Mouse (Mus musculus): ENCODE data around the gene Smarcd3. TPM values are rescaled to one million over a fixed set of nuclear protein-coding genes. Genes with fewer than 3 reads are reported as not detected.

The Smarcd3 gene
- total and polyA plus RNA-seq, 3 experiments: 0.22 TPM; not detected in 2

DNA sequence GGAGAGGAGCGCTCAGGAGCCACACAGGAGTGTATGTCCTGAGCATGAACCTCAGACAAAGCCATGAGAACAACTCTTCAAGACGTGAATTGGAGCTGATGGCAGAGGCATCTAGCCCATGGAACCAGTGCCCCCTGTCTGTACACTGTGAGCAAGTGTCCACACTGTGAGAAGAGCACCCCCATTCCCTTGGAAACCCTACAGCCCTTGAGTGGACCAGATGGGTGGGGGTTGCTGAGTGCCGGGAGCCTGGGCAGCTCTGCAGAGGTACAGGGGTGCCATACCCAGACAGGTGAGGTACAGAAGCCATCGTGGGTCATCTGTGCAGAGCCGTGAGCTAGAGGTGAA lies 11.9 kb downstream of the Smarcd3 start:
- ATAC-seq (ENCODE audit: extremely low read depth, insufficient number of reproducible peaks, low FRiP score, poor library complexity, severe bottlenecking) (no peak), DNase-seq (ENCODE audit: low spot score) (no peak)
- TF ChIP-seq POLR2AphosphoS5 (IDR thresholded peaks at IDR 0.05; ENCODE audit: insufficient replicate concordance, low read depth, low read length) (no peak), GATA1 (IDR thresholded peaks at IDR 0.05; ENCODE audit: borderline replicate concordance, low read length) (no peak), TAL1 (conservative IDR thresholded peaks at IDR 0.05; ENCODE audit: low read depth, low read length) (no peak), GATA2 (IDR thresholded peaks at IDR 0.05; ENCODE audit: borderline replicate concordance, low read depth, low read length) (no peak), CTCF (IDR thresholded peaks at IDR 0.05; ENCODE audit: low read depth, low read length) (no peak)
- Histone ChIP-seq H3K36me3 (replicated peaks) (no peaks in the 10 kb centered on the region), H3K27me3 (ENCODE audit: insufficient read depth, low read length) (peaks cover 21% of the 10 kb centered on the region), H3K9me3 (replicated peaks) (no peaks in the 10 kb centered on the region), H3K4me1 (ENCODE audit: insufficient read depth, low read depth, low read length) (no peaks in the 10 kb centered on the region), H3K4me3 (ENCODE audit: low read depth, low read length) (no peak overlapping the region)

DNA sequence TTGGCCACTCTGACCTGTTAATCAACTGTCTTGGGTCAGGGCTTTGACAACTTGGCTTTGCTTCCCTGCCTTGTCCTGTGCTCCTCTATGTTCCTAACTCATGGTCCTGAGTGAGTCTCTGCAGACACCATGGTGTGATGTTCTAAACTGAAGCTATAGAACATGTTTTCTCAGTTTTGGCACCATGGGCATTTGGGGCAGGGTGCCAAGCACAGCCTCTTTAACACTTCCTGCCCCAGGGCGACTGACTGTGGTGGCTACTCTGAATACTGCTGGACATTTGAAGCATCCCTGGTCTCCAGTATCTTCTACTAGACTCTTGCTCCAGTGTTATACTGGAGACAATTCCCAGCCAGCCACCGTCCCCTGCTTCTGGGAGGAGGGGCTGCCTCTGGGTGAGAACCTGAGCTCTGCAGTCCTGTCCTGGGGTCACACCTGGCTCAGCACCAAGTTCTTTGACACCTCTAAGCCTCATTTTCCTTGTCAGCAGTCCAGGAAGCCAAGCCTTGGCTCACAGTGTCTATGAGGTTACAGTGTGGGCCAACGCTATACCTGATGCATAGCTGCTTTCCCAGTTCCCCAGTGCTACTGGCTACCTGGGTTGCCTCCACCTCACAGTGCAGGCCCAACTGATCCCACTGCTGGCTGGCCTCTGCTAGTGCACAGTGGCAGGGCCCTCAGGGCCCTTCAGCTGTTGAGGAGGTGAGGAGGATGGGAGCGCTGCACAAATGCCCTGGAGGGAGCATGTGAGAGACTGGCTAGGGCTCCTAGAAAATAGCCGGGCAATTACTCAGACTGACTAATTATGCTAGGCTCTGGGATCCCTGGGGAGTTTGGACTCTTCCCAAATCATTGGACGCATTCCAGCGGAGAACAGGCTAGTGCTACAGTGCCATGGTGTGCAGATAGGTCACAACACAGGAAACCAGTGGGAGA lies 12.6 kb downstream of the Smarcd3 start:
- no peaks in the 10 kb centered on the region for H3K36me3 ChIP-seq (replicated peaks)
- H3K4me1 ChIP-seq (ENCODE audit: insufficient read depth, low read depth, low read length): no peaks in the 10 kb centered on the region
- DNase-seq (ENCODE audit: low spot score): no peak
- no peaks in the 10 kb centered on the region for H3K9me3 ChIP-seq (replicated peaks)
- TF ChIP-seq GATA2 (IDR thresholded peaks at IDR 0.05; ENCODE audit: borderline replicate concordance, low read depth, low read length) (no peak), POLR2AphosphoS5 (IDR thresholded peaks at IDR 0.05; ENCODE audit: insufficient replicate concordance, low read depth, low read length) (no peak), TAL1 (conservative IDR thresholded peaks at IDR 0.05; ENCODE audit: low read depth, low read length) (no peak), CTCF (IDR thresholded peaks at IDR 0.05; ENCODE audit: low read depth, low read length) (no peak), GATA1 (IDR thresholded peaks at IDR 0.05; ENCODE audit: borderline replicate concordance, low read length) (no peak)
- H3K27me3 ChIP-seq (ENCODE audit: insufficient read depth, low read length): peaks cover 20% of the 10 kb centered on the region; the same call in 1 of the 2 replicates
- H3K4me3 ChIP-seq (ENCODE audit: low read depth, low read length): no peak overlapping the region
- ATAC-seq (ENCODE audit: extremely low read depth, insufficient number of reproducible peaks, low FRiP score, poor library complexity, severe bottlenecking): no peak

DNA sequence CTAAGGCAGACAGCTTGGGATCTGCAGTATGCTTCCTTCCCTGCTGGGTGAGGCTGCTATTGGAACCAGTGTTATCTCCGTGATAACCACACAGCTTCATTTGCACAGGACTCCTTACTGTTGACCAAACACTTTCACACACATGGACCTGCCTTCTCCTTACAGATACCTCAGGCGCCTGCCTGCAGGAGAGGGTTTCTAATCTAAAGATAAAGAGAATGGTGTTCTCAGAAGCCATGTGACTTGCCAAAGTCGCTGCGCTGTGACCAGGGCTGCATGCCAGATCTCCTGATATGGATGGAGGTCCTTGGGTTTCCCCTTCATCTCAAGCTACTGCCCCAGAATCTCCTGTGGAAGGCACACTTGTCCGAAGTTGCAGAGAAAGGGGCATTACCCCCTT lies 14.8 kb downstream of the Smarcd3 start:
- H3K4me3 ChIP-seq (ENCODE audit: low read depth, low read length): no peak overlapping the region
- H3K27me3 ChIP-seq (ENCODE audit: insufficient read depth, low read length): peaks cover 27% of the 10 kb centered on the region; the same call in 1 of the 2 replicates
- no peaks in the 10 kb centered on the region for H3K36me3 ChIP-seq (replicated peaks)
- TF ChIP-seq TAL1 (conservative IDR thresholded peaks at IDR 0.05; ENCODE audit: low read depth, low read length) (no peak), GATA1 (IDR thresholded peaks at IDR 0.05; ENCODE audit: borderline replicate concordance, low read length) (no peak), POLR2AphosphoS5 (IDR thresholded peaks at IDR 0.05; ENCODE audit: insufficient replicate concordance, low read depth, low read length) (no peak), GATA2 (IDR thresholded peaks at IDR 0.05; ENCODE audit: borderline replicate concordance, low read depth, low read length) (no peak), CTCF (IDR thresholded peaks at IDR 0.05; ENCODE audit: low read depth, low read length) (no peak)
- no peak for DNase-seq (ENCODE audit: low spot score)
- H3K4me1 ChIP-seq (ENCODE audit: insufficient read depth, low read depth, low read length): no peaks in the 10 kb centered on the region
- ATAC-seq (ENCODE audit: extremely low read depth, insufficient number of reproducible peaks, low FRiP score, poor library complexity, severe bottlenecking): no peak
- no peaks in the 10 kb centered on the region for H3K9me3 ChIP-seq (replicated peaks)

DNA sequence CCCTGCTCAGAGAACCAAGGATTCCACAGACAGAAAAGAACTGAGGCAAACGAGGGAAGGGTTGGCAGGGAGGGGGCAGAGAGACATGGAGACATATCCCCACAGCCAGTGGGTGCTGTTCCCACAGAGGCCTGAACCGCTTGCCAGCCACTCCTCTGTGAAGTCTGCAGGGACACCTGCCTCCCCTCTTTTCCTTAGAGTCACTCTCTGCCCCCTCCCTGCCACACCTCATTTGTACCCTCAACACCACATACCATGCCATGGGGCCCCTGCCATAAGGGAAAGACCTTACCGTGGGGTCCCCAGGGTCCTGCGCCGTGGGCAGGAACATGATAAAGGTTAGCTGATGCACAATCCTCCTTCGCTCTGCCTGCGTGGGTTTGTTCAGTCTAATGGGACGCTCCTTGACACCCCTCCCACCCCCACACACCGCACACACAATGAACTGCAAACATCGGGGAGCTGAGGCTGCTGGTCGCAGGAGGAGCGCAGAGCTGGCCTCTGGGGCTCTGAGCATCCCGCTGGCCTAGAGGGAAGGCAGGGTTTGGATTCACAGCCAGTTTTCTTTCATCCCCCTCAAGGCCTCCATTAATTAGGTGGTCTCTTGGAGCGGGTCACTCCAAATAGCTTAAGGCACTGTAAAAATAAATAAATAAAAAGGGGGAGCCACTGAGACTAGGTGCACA lies 18.1 kb downstream of the Smarcd3 start:
- no peaks in the 10 kb centered on the region for H3K36me3 ChIP-seq (replicated peaks)
- H3K4me1 ChIP-seq (ENCODE audit: insufficient read depth, low read depth, low read length): peaks cover 3% of the 10 kb centered on the region; the same call in 1 of the 2 replicates
- peaks cover 56% of the 10 kb centered on the region for H3K27me3 ChIP-seq (ENCODE audit: insufficient read depth, low read length)
- no peak overlapping the region for H3K4me3 ChIP-seq (ENCODE audit: low read depth, low read length)
- ATAC-seq (ENCODE audit: extremely low read depth, insufficient number of reproducible peaks, low FRiP score, poor library complexity, severe bottlenecking) (no peak), DNase-seq (ENCODE audit: low spot score) (no peak)
- no peaks in the 10 kb centered on the region for H3K9me3 ChIP-seq (replicated peaks)
- no peak for TF ChIP-seq GATA2 (IDR thresholded peaks at IDR 0.05; ENCODE audit: borderline replicate concordance, low read depth, low read length)
- TF ChIP-seq TAL1 (conservative IDR thresholded peaks at IDR 0.05; ENCODE audit: low read depth, low read length): no peak
- no peak for TF ChIP-seq GATA1 (IDR thresholded peaks at IDR 0.05; ENCODE audit: borderline replicate concordance, low read length)
- no peak for TF ChIP-seq CTCF (IDR thresholded peaks at IDR 0.05; ENCODE audit: low read depth, low read length)
- no peak for TF ChIP-seq POLR2AphosphoS5 (IDR thresholded peaks at IDR 0.05; ENCODE audit: insufficient replicate concordance, low read depth, low read length)

DNA sequence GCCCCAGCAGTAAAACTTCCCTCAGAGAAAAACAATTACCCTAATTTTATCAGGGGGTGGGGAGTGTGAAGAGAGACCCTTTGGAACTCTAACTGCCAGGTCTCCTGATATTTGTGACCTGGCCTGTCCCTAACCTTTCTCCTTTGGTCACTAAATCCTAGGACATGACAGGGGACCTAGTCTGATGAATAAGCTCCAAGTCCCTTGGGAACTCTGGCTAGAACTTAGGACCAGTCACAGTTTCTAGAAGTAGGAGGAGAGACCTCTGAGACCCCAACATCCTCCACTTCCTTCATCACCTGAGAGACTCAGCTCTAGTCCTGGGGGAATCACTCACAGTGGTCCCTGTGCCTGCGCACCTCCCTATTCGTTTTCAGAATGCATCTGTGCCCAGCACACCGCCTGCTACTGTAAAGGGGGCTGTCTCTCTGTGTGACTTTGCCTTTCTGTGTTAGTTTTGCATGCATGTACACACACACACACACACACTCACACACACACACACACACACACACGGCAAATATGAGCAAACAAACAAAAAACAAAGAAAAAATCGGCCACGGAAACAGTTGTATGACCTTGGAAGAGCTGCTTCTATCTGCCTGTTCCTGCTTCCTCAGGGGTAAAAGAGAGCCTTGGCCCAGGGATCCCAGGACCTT lies 18.8 kb downstream of the Smarcd3 start:
- Histone ChIP-seq H3K4me1 (ENCODE audit: insufficient read depth, low read depth, low read length) (peaks cover 3% of the 10 kb centered on the region; the same call in 1 of the 2 replicates), H3K27me3 (ENCODE audit: insufficient read depth, low read length) (peaks cover 61% of the 10 kb centered on the region), H3K36me3 (replicated peaks) (no peaks in the 10 kb centered on the region), H3K4me3 (ENCODE audit: low read depth, low read length) (no peak overlapping the region), H3K9me3 (replicated peaks) (no peaks in the 10 kb centered on the region)
- ATAC-seq (ENCODE audit: extremely low read depth, insufficient number of reproducible peaks, low FRiP score, poor library complexity, severe bottlenecking): no peak
- DNase-seq (ENCODE audit: low spot score): no peak
- TF ChIP-seq GATA1 (IDR thresholded peaks at IDR 0.05; ENCODE audit: borderline replicate concordance, low read length) (no peak), GATA2 (IDR thresholded peaks at IDR 0.05; ENCODE audit: borderline replicate concordance, low read depth, low read length) (no peak), CTCF (IDR thresholded peaks at IDR 0.05; ENCODE audit: low read depth, low read length) (no peak), POLR2AphosphoS5 (IDR thresholded peaks at IDR 0.05; ENCODE audit: insufficient replicate concordance, low read depth, low read length) (no peak), TAL1 (conservative IDR thresholded peaks at IDR 0.05; ENCODE audit: low read depth, low read length) (no peak)
